Mouse (Mus musculus): ENCODE results near the gene Homez.

DNA sequence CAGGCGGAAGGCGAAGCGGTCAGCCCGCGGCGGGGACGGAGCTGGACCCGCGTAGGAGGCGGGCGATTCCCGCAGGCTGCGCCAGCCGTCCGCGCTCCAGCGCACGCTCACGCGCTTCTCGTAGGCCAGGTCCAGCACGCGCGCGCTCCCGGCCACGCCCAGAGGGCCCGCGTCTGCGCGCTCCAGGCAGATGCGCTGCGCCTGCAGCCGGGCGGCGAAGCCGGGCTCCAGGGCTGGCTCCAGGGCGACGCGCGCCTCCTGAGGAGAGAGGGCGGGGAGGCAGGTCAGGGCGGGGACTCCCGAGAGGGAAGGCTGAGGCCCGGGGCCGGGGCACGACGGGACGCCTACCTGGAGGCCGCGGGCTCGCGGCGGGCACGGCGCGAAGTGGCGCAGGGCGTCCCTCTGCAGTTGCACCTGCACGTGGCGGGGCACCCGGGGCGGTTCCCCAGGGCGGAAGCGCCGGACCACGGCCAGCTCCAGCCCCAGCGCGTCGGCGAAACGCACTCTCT, 5.8 kb upstream of the Homez start:
- TF ChIP-seq CEBPB (IDR thresholded peaks at IDR 0.05; ENCODE audit: insufficient read depth, poor library complexity, severe bottlenecking) (no peak), POLR2A (IDR thresholded peaks at IDR 0.05; ENCODE audit: insufficient read length, low read depth) (peak; percentile 94), MYOG (IDR thresholded peaks at IDR 0.05; ENCODE audit: control insufficient read depth in 1 of 3, insufficient read depth in 1 of 3, insufficient read length in 2 of 3, low read depth in 2 of 3) (no peak), MYOD1 (IDR thresholded peaks at IDR 0.05; ENCODE audit: control insufficient read depth in 1 of 3, insufficient read length in 2 of 3, low read depth in 2 of 3) (peak in 2 of 3 experiments; percentile 4 to 40), MAX (IDR thresholded peaks at IDR 0.05; ENCODE audit: low read depth) (no peak), TCF3 (IDR thresholded peaks at IDR 0.05; ENCODE audit: insufficient read length, low read depth) (no peak), POLR2AphosphoS2 (IDR thresholded peaks at IDR 0.05; ENCODE audit: insufficient read length, low read depth) (peak; percentile 91), E2F4 (IDR thresholded peaks at IDR 0.05; ENCODE audit: insufficient read depth) (no peak), USF1 (IDR thresholded peaks at IDR 0.05; ENCODE audit: low read depth) (no peak), TCF12 (IDR thresholded peaks at IDR 0.05; ENCODE audit: insufficient read depth, poor library complexity, severe bottlenecking) (no peak)

All from myocyte (in vitro differentiated cells).